Mouse (Mus musculus) heart, embryonic 13.5 days (tissue): ENCODE data around the gene Izumo4. TPM values are rescaled to one million over a fixed set of nuclear protein-coding genes. Genes with fewer than 3 reads are reported as not detected.

Source experiments
- ATAC-seq: fragments of 200-750 bp; cut with Nextera tagmentation; 2 replicates; pipeline ENCODE4 v1.8.0; 2017; ENCODE audit warnings: moderate TSS enrichment; ENCODE audit not compliant: insufficient number of reproducible peaks, low FRiP score, low TSS enrichment; ENCODE audit errors: extremely low read depth
- H3K27ac ChIP-seq: fragments of 300-500 bp; sonication (generic); replicated peaks from 2 replicates; pipeline ENCODE4 v1.5.1; 2015; ENCODE audit warnings: moderate library complexity, mild to moderate bottlenecking, inconsistent platforms
- H3K27me3 ChIP-seq: fragments of 300-500 bp; sonication (generic); replicated peaks from 2 replicates; pipeline ENCODE4 v1.6.1; 2015; ENCODE audit warnings: mild to moderate bottlenecking, inconsistent platforms
- H3K36me3 ChIP-seq: fragments of 300-500 bp; sonication (generic); 2 replicates; pipeline ENCODE4 v1.6.1; 2015; ENCODE audit warnings: mild to moderate bottlenecking, inconsistent platforms
- H3K4me1 ChIP-seq: fragments of 300-500 bp; sonication (generic); 2 replicates; pipeline ENCODE4 v1.6.1; 2015; ENCODE audit warnings: inconsistent platforms
- H3K4me2 ChIP-seq: fragments of 300-500 bp; sonication (generic); 2 replicates; pipeline ENCODE4 v1.6.1; 2015; ENCODE audit warnings: inconsistent platforms, mild to moderate bottlenecking, moderate library complexity
- H3K4me3 ChIP-seq: fragments of 300-500 bp; sonication (generic); 2 replicates; pipeline ENCODE4 v1.5.1; 2015; ENCODE audit warnings: moderate library complexity, mild to moderate bottlenecking, inconsistent platforms
- H3K9ac ChIP-seq: fragments of 300-500 bp; sonication (generic); 2 replicates; pipeline ENCODE4 v1.6.1; 2015; ENCODE audit warnings: inconsistent platforms, mild to moderate bottlenecking, moderate library complexity
- H3K9me3 ChIP-seq: fragments of 300-500 bp; sonication (generic); 2 replicates; pipeline ENCODE4 v1.6.1; 2016; ENCODE audit warnings: inconsistent platforms
- WGBS: fragments of 180-500 bp; shearing (Covaris S2); methylation state at CpG from one replicate; pipeline ENCODE4 v1.1.7; 2015; ENCODE audit warnings: mixed read lengths; 5-methylcytosine and 5-hydroxymethylcytosine counted together
- polyA plus RNA-seq: library from polyadenylated mRNA; unstranded; fragments of >200 nt; fragmentation: Nextera tagmentation; extraction: Ambion mirVana; gene quantifications from 2 replicates; pipeline ENCODE4 v1.2.1, GENCODE M21; 2015

Izumo4 gene
- polyA plus RNA-seq, 1 experiment from 2014 or later: 12.7 TPM

DNA sequence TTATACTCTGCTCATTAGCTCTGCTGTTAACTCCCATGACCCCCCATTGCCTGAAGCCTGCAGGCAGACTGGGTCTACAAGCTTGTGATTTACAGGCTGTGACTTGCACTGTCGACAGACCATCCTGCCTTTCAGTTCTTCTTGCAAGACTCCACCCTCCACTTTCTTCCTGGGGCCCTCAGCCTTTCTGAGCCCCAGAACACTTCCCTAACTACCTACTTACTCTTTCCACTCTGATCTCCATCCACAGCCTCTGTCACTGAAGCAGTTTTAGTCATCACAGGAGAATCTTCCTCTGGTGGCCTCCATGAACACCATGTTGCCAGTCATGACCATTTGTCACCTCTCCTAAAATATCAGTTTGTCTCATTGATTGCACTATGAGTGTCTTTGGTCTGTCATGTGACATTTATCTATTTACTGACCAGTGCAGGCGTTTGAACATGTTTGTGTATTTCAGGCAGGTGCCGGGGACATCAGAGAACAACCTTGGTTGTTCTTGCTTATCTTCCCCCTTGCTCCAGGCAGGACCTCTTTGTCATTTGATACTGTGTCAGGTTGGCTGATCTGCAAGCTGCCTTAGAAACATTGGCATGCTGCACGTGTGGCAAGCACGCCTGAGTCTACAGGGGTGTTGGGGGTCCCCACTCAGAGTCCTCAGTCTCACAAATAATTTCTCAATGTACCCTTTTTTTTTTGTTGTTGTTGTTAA is 38.3 kb upstream of the Izumo4 start:
- no peak overlapping the region for H3K4me3 ChIP-seq
- peaks cover 33% of the 10 kb centered on the region for H3K36me3 ChIP-seq
- peak overlapping the region; percentile 90 for H3K27ac ChIP-seq
- H3K9me3 ChIP-seq: no peaks in the 10 kb centered on the region
- 18% methylated on average over 5 of the region's 5 CpGs for WGBS
- ATAC-seq: no peak
- no peaks in the 10 kb centered on the region for H3K27me3 ChIP-seq
- peaks cover 49% of the 10 kb centered on the region for H3K4me1 ChIP-seq
- H3K9ac ChIP-seq: peak overlapping the region; percentile 42; the same call in 1 of the 2 replicates
- H3K4me2 ChIP-seq: no peak overlapping the region

DNA sequence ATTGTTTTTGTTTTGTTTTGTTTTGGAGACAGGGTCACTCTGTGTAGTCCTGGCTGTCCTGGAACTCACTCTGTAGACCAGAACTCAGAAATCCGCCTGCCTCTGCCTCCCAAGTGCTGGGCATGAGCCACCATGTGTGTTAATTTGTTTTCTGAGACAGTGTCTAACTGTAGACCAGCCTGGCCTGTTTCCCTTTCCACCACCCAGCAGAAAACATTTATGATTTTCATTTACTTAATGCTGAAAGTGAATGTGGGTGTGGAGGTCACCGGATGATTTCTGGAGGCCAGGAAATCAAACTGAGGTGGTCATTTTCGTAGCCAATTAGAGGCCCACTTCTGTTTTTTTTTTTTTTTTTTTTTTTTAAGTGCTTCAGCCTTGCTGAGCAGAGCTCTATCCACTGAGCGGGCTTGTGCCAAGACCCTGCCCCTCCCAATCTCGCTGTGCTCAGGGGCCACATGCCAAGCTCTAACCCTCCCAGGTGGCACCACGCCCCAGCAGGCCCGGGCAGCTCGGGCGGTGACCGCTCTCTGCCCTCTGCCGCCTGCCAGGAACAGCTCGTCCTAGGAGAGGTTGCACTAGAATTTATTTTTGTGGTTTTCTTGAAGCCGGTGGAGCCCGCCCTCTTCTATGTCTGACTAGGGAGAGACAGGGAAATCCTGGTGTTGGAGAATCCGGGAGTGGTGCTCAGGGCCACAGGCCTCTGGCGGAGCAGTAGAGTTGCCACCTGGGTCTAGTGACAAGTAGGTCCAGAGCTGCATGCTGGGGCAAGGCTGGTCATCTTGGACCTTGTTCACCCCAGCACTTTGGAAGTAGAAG is 37.6 kb upstream of the Izumo4 start:
- peak overlapping the region; percentile 61 for H3K4me2 ChIP-seq
- 21% methylated on average over 16 of the region's 16 CpGs for WGBS

DNA sequence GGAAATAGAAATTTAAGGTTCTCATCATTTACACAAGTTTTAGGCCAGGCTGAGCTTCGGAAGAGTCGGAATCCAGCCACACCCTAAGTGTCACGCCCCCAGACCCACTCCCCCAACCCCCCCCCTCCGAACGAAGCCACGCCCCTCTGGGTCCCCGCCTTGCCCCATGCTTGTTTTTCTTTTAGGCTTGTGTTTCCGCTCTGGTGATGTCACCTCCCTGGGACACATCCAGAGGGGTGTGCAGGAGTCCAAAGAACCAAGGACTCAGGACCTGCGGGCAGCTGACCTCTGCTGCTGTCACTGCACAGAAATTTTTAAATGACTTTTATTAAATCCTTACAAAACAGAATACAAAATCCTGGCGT is 37.0 kb upstream of the Izumo4 start:
- peak overlapping the region; percentile 29 for H3K4me3 ChIP-seq
- peaks cover 47% of the 10 kb centered on the region for H3K36me3 ChIP-seq
- WGBS: 7% methylated on average over 10 of the region's 10 CpGs
- H3K9ac ChIP-seq: peak overlapping the region; percentile 78
- peak overlapping the region; percentile 61 for H3K4me2 ChIP-seq
- H3K27me3 ChIP-seq: no peaks in the 10 kb centered on the region
- H3K4me1 ChIP-seq: peaks cover 43% of the 10 kb centered on the region
- peak overlapping the region; percentile 90 for H3K27ac ChIP-seq
- peak; percentile 17; the same call in 1 of the 2 replicates for ATAC-seq
- no peaks in the 10 kb centered on the region for H3K9me3 ChIP-seq

More for the DNA sequence above, 37.6 kb upstream of the Izumo4 start:
- peak overlapping the region; percentile 78 for H3K9ac ChIP-seq
- ATAC-seq: peak; percentile 28; the same call in 1 of the 2 replicates
- peaks cover 43% of the 10 kb centered on the region for H3K4me1 ChIP-seq
- H3K9me3 ChIP-seq: no peaks in the 10 kb centered on the region
- H3K36me3 ChIP-seq: peaks cover 41% of the 10 kb centered on the region
- no peaks in the 10 kb centered on the region for H3K27me3 ChIP-seq
- H3K27ac ChIP-seq: peak overlapping the region; percentile 90
- peak overlapping the region; percentile 29 for H3K4me3 ChIP-seq

DNA sequence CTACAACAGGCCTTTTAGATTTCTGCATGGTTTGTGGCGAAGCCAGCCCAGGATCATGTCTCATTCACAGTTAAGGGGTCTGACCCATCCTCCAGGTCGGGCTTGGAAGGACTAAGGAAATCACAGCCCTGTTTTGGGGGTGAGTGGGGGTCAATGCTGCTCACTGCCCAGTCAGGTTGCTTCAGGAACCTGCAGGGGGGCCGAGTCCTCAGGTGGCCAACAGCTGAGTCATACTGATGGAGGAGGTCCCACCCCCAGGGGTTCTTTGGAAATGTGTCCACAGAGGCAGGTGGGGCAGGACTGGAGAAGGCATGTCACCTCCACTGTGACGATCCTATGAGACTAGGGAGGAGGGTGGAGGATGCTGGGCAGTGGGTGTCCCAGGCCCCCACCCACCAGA is 36.5 kb upstream of the Izumo4 start:
- H3K27me3 ChIP-seq: no peaks in the 10 kb centered on the region
- peaks cover 51% of the 10 kb centered on the region for H3K36me3 ChIP-seq
- H3K4me3 ChIP-seq: no peak overlapping the region
- WGBS: 61% methylated on average over 4 of the region's 4 CpGs
- H3K9me3 ChIP-seq: no peaks in the 10 kb centered on the region
- peak overlapping the region; percentile 56 for H3K9ac ChIP-seq
- peak overlapping the region; percentile 61 for H3K4me2 ChIP-seq
- ATAC-seq: no peak
- peaks cover 46% of the 10 kb centered on the region for H3K4me1 ChIP-seq
- peak overlapping the region; percentile 90 for H3K27ac ChIP-seq

DNA sequence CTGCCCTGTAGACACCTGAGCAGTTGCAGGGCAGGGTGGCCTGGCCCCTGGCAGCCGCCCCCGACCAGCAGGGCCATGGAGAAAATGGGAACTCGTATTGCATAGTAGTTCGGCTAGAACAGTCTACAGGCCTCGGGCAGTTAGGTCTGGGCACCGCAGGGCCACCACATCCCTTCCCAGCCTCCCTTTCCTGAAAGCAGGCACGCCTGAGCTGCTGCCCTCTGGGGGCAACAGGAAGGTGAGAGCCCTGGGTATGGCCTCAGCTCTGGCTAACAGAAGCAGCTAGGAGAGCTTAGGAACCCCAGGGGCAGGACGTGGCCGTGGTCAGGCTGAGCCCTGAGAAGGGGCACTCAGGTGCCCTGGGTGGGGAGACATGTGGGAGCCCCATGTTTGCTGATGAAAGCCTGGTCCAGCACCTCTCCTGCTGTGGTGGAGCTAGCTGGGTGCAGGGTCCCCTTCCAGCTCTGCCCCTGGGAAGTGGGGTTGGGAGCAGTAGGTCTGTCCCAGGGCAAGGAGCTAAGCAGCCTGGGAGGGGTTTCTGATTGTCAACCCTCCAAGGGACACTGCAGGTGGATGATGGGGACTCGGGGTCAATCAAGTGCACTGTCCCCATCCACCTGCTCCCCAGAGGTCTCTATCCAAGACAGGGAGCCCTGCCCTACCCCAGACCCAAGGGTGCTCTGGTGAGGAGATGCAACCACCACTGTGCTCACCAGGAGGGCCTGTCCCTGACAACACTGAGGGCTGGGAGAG is 35.8 kb upstream of the Izumo4 start:
- Histone ChIP-seq H3K27ac (peak overlapping the region; percentile 90), H3K9ac (peak overlapping the region; percentile 52), H3K4me3 (no peak overlapping the region), H3K36me3 (peaks cover 58% of the 10 kb centered on the region), H3K27me3 (no peaks in the 10 kb centered on the region), H3K4me2 (no peak overlapping the region), H3K4me1 (peaks cover 49% of the 10 kb centered on the region), H3K9me3 (no peaks in the 10 kb centered on the region)
- 70% methylated on average over 10 of the region's 10 CpGs for WGBS
- no peak for ATAC-seq

DNA sequence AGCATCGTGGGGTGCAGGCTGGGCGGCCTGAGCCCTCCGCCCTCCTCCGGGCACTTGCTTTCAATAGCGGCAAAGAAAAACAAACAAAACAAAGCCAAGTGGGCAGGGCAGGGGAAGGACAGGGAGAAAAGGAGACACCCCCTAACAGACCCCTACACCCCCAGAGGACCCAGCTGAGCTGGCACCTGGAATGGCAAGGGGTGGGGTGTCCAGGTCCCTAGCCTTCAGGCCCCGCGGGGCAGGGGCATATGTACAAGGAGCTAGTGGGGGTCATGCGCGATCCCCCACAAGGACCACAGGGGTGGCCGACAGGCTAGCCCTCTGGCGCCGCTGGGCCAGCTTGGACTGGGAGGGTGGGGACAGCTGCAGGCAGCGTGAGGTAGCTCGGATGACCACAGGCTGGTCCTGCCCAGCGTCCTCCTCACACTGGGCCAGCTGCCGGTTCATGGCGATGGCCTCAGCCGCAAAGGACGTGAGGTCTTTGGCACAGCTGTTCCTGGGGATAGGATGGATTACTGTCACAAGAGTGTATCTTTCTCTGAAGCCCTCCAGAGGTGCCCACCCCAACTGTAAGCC is 35.1 kb upstream of the Izumo4 start:
- H3K9me3 ChIP-seq: no peaks in the 10 kb centered on the region
- no peak overlapping the region for H3K27ac ChIP-seq
- 77% methylated on average over 19 of the region's 19 CpGs for WGBS
- peaks cover 66% of the 10 kb centered on the region for H3K36me3 ChIP-seq
- no peaks in the 10 kb centered on the region for H3K27me3 ChIP-seq
- H3K4me3 ChIP-seq: no peak overlapping the region
- no peak overlapping the region for H3K4me2 ChIP-seq
- peaks cover 57% of the 10 kb centered on the region for H3K4me1 ChIP-seq
- H3K9ac ChIP-seq: 0 out of 2 replicates have a peak overlapping the region, but pooled peaks have one; percentile 52
- ATAC-seq: no peak

DNA sequence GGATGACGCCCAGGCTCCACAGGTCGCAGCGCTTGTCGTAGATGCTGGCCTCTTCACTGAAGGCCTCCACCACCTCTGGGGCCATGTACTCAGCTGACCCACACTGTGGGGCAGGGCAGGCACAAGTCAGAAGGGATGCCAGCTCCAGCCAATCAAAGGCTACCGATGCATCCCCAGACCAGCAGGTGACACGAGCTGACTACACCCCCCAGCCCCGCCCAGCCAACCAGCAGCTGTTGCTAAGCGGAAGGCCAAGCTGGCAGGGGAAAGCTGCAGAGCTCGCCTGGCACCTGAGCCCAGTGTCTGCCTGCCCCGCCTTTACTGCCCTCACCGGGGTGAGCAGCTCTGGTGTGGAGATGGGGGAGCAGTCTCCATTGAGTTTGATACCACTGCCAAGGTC is 33.4 kb upstream of the Izumo4 start:
- H3K27me3 ChIP-seq: no peaks in the 10 kb centered on the region
- no peak for ATAC-seq
- 88% methylated on average over 11 of the region's 11 CpGs for WGBS
- H3K27ac ChIP-seq: no peak overlapping the region
- H3K4me3 ChIP-seq: no peak overlapping the region
- no peak overlapping the region for H3K9ac ChIP-seq
- no peak overlapping the region for H3K4me2 ChIP-seq
- no peaks in the 10 kb centered on the region for H3K9me3 ChIP-seq
- H3K36me3 ChIP-seq: peaks cover 83% of the 10 kb centered on the region
- H3K4me1 ChIP-seq: peaks cover 63% of the 10 kb centered on the region

DNA sequence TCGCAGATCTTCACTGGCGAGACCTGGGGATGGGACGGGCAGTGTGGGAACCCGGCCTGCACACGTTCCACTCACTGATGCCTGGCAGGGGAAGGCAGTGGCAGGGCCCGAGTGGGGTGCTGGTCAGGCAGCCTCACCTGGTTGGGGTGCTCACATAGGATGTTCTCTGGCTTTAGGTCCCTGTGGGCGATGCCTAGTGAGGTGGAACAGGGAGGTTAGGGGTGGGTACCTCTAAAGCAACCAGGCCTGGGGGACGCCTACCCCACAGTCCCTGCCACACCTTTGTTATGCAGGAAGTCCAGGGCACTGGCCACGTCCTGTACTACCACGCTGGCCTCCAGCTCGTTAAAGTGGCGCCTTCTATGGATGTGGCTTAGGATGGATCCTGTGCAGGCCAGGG is 33.0 kb upstream of the Izumo4 start:
- no peak overlapping the region for H3K4me3 ChIP-seq
- H3K27me3 ChIP-seq: no peaks in the 10 kb centered on the region
- H3K36me3 ChIP-seq: peaks cover 85% of the 10 kb centered on the region
- 88% methylated on average over 12 of the region's 12 CpGs for WGBS
- H3K4me2 ChIP-seq: no peak overlapping the region
- H3K4me1 ChIP-seq: peaks cover 63% of the 10 kb centered on the region
- H3K27ac ChIP-seq: no peak overlapping the region
- H3K9me3 ChIP-seq: no peaks in the 10 kb centered on the region
- no peak overlapping the region for H3K9ac ChIP-seq
- ATAC-seq: no peak

DNA sequence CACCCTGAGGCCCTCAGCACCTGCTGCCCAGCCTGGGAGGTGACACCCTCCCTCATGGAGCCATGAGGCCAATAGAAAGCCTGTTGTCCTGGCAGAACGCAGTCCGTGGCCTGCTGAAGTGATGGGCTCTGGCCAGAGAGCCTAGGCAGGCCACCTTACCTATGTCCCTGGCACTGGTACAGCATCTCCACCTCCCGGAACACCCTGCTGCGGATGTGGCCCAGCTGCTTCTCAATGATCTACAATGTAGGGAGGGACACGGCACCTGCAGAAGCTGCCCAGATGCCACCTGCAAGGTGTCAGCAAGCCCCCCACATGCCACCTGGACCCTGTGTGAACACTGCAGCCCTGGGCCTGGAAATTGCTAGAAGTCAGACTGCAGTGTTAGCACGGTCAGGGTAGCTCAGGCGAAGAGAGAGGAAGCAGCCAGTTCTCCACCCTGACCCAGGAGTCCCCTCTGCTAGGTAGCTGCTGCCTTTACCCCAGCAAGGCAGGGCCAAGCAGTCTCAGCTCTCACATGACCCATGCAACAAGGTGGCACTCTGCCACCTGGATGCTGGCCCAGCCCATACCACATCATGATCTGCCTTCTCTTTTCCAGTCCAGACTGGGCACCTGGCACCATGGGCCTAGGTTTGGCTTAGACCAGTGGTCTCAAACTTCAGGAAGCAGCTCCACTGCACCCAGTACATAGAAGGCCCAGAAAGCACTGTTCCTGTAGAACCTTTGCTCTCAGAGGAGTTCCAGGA is 32.1 kb upstream of the Izumo4 start:
- ATAC-seq: no peak
- H3K36me3 ChIP-seq: peaks cover 85% of the 10 kb centered on the region
- WGBS: 94% methylated on average over 7 of the region's 7 CpGs
- peaks cover 63% of the 10 kb centered on the region for H3K4me1 ChIP-seq
- no peak overlapping the region for H3K4me2 ChIP-seq
- H3K27ac ChIP-seq: no peak overlapping the region
- no peaks in the 10 kb centered on the region for H3K27me3 ChIP-seq
- H3K9me3 ChIP-seq: no peaks in the 10 kb centered on the region
- no peak overlapping the region for H3K9ac ChIP-seq
- H3K4me3 ChIP-seq: no peak overlapping the region

DNA sequence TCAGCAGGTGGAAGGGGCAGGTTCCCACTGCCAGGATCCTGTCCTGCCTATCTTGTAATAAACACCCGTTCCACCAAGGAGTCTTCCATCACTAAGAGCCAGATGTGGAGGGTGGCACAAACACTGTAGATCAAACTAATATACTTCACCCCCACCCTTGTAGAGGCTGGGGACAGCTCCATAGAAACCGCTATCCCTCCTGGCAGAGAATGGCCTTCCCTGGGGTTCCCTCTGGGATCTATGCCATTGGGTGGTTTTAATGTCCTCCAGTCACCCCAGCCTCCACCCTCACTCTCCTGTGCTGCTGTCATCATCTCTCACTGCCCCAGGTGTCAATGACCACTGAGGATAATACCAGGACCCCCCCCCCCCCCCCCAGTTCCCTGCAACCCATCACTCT is 31.5 kb upstream of the Izumo4 start:
- no peaks in the 10 kb centered on the region for H3K9me3 ChIP-seq
- WGBS: 89% methylated on average over 2 of the region's 2 CpGs
- H3K4me1 ChIP-seq: peaks cover 61% of the 10 kb centered on the region
- H3K27ac ChIP-seq: no peak overlapping the region
- H3K27me3 ChIP-seq: no peaks in the 10 kb centered on the region
- ATAC-seq: no peak
- H3K4me2 ChIP-seq: no peak overlapping the region
- H3K36me3 ChIP-seq: peaks cover 83% of the 10 kb centered on the region
- no peak overlapping the region for H3K9ac ChIP-seq
- H3K4me3 ChIP-seq: no peak overlapping the region
